Mouse (Mus musculus): ENCODE results near the gene Sigirr.

Gene Sigirr

GRCm38 (mm10) chr7:141099911-141100691 is at the start of gene Sigirr:
Sigirr (minus strand) TSS chr7:141100572.
- no peak for DNase-seq (ENCODE audit: low read depth, low spot score)

GRCm38 (mm10) chr7:141148639-141149038 is 48.3 kb upstream of the Sigirr start:
- no peak for DNase-seq (ENCODE audit: low read depth, low spot score)

DNA sequence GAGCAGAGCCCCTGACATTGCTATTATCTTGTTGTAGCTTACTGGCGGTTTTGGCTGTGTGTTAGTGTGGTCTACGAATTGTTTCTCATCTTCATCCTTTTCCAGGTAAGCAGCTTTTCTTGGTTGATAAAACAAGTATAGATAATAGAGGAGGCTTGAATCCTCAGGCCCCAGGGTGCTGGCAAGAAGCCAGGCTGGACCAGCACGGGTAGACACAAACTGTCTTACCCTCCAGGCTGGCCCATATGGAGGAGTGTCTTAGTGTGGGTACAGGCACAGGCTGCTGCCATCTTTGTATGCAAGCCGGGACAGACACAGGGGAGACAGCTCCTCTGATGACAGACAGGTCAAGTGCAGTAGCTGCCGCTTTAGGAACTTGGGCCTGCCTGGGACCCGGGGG is 46.7 kb upstream of the Sigirr start:
- DNase-seq (ENCODE audit: low read depth, low spot score), result no peak

DNA sequence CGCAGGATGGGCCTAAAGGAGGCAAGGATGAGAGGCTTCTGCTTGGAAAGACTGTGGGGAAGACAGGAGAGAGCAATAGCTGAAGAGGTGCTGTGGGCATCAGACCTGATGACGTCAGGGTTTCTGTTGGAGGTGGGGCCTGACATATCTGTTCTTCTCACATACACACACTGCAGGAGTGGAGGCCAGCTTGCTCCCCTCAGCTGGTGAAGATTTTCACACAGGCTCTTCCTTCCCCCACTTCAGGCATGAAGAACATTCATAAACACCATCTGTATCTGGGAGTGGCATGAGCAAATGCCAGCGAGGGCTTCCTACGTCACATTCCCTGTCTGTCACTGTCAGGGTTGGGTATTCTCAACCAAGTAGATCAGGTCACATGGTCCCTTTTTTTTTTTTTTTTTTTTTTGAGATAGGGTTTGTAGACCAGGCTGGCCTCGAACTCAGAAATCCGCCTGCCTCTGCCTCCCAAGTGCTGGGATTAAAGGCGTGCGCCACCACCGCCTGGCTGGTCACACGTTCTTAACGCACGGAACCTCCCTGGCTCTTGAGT is 45.7 kb upstream of the Sigirr start:
- no peak for DNase-seq (ENCODE audit: low read depth, low spot score)

DNA sequence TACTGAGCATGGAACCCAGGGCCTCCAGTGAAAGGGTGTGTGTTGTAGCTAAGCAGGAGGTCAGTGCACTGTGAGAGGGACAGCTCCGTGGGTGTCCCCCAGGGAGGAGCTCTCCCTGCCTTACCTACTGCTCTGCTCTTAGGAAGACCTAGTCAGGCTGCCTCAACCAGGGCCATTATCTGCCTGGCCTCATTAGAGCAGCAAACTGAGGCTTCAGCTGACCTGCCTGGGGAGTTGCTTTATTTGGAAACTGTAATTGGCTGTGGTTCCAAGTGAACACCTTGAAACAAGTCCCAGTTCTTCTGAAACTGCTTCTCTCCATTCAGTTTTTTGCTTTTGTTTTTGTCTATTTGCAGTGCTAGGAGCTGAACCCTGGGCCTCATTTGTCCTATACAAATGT is 45.0 kb upstream of the Sigirr start:
- no peak for DNase-seq (ENCODE audit: low read depth, low spot score)

- no peak for DNase-seq (ENCODE audit: low read depth, low spot score)
Observed at GRCm38 (mm10) chr7:141144650-141145049, 44.3 kb upstream of the Sigirr start.

DNA sequence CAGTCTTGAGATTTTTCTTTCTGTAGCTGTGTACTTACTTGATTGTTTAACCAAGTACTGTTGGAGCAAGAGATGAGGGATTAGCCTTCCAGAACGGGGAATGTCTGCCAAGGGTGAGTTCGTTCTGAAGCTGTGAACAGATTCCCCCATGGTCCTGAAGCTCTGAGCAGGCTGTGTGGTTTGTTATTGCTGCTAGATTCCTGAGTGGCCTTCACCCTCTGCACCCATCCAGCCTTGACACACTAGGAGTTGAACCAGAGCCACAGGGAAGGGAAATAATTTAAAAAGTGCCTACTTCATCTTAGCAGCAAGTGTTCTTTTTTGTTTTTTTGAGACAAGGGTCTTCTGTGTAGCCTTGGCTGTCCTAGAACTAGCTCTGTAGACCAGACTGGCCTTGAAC is 43.5 kb upstream of the Sigirr start:
- DNase-seq (ENCODE audit: low read depth, low spot score), result no peak

GRCm38 (mm10) chr7:141143112-141143511 is 42.7 kb upstream of the Sigirr start:
- DNase-seq (ENCODE audit: low read depth, low spot score), result no peak

DNA sequence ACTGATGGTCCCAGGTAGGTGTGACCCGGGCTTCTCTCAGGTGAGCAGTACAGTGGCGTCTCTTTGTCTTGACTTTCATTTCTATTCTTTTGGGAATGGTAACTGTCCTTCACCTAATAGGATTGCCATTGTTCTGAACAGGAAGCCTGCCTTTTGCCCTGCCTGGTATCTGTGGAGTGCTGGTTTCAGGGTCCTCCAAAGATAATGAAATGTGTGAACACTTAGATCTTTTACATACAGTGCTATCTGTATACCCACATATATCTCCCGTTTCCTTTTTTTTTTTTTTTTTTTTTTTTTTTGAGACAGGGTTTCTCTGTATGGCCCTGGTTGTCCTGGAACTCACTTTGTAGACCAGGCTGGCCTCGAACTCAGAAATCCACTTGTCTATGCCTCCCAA is 41.0 kb upstream of the Sigirr start:
- DNase-seq (ENCODE audit: low read depth, low spot score), result no peak

DNA sequence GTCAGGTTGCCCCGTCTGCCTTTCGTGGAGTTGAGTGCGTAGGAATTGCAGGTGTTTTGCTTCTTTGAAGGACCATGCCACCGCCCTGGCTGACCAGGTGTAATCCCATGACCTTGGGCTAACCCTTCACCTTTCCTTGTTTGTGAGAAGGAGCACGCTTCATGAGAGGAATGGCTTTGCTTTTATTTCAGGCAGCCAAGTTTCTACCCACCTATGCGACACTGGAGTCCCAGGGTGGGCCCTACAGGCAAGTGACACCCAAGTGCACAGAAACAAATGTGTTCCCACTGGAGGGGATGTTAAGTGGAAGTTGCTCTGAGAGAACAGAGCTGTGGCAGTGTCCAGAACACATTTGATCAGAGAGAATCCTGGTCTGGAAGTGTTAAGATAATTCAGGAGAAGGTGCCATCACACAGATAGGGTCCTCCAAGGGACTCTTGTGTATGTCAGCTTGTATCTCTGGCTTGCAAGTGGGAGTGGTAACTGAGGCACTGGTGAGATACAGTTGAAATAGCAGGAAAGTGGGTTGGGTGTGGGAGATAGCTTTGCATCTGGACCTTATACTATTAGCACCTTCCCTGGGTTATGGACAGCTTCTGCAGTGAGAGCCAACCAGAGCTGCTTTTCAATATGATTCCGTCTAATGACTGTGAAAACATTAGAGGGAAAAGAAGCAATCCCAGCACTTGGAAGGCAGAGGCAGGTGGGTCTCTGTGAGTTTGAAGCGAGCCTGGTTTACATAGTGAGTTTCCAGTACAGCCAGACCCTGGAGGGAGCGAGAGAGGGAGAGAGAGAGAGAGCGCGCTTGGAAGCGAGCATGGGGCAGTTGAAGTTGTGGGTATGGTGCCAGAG is 31.8 kb upstream of the Sigirr start:
- no peak for DNase-seq (ENCODE audit: low read depth, low spot score)

DNA sequence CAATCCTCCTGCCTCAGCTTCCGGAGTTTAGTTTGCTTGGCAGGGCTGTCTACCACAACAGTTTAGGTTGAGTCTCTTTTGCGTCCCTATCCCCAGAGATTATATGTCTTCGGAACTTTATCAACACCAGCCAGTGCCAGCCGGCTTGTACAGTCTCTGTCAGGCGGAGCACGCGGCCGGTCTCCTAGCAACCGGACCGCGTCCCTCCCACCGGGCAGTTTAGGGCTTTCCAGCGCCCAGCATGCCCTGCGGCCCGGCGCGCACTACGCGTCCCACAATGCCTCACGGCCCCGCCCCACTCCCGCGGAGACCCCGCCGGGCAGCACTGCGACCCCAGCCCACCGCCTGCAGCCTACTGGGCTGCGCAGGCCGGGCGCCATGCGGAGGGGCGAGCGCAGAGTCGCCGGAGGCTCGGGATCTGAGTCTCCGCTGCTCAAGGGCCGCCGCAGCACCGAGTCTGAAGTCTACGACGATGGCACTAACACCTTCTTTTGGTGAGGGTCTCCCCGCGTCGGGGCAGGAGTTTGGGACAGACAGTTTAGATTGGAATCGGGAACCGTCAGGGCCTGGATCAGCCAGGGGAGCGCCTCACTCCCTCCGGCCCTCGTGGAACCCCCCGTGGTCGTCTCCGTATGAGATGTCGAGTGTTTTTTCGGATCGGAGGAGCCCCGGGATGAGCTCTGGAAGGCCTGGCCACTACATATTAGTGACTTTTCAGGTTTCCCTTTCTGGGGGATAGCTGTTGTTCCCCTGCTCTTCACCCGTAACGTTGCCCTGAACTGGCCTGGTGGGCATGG is 30.9 kb upstream of the Sigirr start:
- peak; percentile 81 for DNase-seq (ENCODE audit: low read depth, low spot score)

- DNase-seq (ENCODE audit: low read depth, low spot score), result no peak
Observed at GRCm38 (mm10) chr7:141123517-141123856, 23.1 kb upstream of the Sigirr start.

- peak; percentile 80 for DNase-seq (ENCODE audit: low read depth, low spot score)
Observed at GRCm38 (mm10) chr7:141122689-141123516, 22.5 kb upstream of the Sigirr start.

- DNase-seq (ENCODE audit: low read depth, low spot score), result no peak
Observed at GRCm38 (mm10) chr7:141122245-141122644, 21.9 kb upstream of the Sigirr start, which contains the start of gene Ptdss2. Ptdss2 (plus strand) TSS chr7:141122382.

DNA sequence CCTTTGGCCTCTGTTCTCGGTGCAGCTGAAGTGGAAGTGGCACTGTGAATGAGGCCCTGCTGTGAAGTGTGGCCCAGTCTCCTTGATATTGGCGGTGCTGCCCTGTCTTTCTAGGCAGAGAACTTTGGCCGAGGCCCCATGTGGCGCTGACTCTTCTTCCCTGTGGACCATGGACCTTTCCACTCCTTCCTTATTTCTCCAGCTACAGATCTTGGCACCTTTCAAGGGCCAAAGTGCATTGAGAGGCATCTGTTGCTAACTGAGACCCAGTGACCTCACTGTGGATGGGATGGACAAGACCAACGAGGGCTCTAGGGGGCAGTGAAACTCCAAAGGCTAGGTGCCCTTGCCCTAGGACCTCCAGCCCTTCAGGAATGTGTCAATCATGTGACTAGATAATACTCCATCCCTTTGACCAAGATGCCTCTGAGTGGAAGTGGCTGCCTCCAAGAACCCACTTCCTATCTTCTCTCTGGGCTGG is 20.7 kb upstream of the Sigirr start:
- no peak for DNase-seq (ENCODE audit: low read depth, low spot score)

- DNase-seq (ENCODE audit: low read depth, low spot score), result no peak
Observed at GRCm38 (mm10) chr7:141120605-141121004, 20.2 kb upstream of the Sigirr start.

GRCm38 (mm10) chr7:141119487-141119886 is 19.1 kb upstream of the Sigirr start:
- DNase-seq (ENCODE audit: low read depth, low spot score), result no peak

DNA sequence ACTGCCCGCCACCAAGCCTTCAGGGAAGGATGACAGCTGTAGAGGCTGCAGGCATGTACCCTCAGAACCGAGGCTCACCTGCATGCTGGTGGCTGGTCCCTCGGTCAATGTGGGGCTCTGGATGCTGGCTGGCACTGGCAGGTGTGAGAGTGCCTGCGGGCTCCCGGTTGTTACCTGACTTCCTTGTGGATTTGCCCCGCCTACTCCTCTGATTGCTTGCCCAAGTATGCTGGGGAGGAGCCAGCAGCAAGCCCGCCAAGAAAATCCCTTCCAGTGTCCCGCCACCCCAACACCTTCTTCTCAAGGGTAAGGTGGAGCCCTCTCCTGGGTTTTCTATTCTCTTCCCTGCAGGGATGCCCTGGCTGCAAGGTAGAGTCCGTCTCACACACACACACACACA is 17.3 kb upstream of the Sigirr start, which contains the start of gene Ano9:
TSS of gene Ano9 (minus strand) at position 171 of the 400 bp plus-strand sequence.
- no peak for DNase-seq (ENCODE audit: low read depth, low spot score)

DNA sequence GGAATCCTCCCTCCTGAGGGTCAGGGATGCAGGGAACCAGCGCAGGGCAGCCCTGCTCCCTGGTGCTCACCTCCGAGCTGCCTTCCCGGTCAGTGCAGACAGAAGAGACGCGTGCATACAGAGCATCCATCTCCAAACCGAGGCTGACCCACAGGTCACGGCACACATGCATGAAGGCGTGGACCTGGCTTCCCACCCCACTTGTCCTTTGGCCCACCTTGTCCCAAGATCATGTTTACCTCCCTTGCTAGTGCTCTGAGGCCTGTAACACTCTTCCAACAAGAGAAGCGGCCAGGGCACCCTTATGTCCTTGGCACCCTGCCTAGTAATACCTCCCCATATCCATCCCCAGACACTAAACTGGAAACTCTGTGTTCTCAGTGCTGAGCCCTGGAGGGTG is 15.5 kb upstream of the Sigirr start:
- DNase-seq (ENCODE audit: low read depth, low spot score), result no peak

DNA sequence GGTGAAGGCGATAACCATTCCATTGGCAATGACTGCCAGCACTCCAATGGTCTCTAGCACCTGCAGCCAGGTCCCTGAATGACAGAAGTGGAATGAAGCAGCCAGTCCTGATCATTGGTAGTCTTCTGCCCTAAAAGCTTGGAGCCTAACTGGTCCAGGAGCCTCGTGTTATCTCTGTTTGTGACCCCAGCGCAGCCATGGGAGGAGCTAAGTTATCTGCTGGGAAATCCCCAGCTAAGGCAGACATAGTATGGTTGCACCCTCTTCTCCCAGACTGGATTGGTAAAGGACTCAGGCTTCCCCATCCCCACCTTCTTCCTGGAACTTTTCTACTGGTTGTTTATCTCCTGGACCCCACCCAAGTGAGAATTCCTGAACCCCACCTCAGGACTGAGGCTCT is 2.8 kb upstream of the Sigirr start:
- DNase-seq (ENCODE audit: low read depth, low spot score), result no peak

DNA sequence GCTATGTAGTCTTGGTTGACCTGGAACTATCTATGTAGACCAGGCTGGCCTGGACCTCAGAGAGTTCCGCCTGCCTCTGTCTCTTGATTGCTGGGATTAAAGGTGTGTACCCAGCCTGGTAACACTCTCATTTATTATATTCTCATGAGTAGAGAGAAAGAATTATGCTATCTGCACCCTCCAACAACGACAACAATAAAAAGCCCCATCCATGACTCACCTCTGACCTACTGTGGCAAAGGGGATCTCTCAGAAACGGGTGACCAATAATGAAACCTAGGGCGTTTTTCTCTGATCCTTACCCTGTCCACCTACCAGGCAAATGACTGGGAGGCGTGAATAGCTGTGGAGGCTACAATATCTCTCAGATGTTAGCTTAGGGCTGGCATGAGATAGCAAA is 3.2 kb downstream of the Sigirr start:
- no peak for DNase-seq (ENCODE audit: low read depth, low spot score)

Measured in retina, postnatal 7 days (tissue).